Mouse (Mus musculus): ENCODE results near the gene Col8a2. TPM values are rescaled to one million over a fixed set of nuclear protein-coding genes. Genes with fewer than 3 reads are reported as not detected.

The Col8a2 gene
- polyA plus RNA-seq (2015; fragmentation: Nextera tagmentation; extraction: Ambion mirVana), result 5.8 and 6.8 TPM in 2 replicates

DNA sequence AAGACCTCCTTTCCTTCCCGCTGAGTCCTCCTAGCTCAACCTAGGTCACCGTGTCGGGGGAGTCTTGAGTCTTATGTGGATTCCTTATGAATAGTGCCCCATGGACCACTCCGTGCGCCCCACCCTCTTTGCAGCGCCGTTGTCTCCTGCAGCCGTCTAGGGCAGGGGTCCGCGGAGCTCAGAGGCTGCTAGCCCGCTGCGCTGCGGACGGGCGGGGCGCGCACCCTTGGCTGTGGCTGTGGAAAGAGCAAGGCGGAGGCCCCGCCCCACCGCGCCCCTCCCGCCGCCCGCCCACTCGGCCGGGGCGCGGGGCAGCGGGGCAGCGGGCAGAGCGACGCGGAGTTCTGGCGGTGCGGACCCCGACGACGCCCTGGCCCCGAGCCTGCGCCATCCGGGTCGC is at the start of gene Col8a2:
Col8a2 (plus strand) TSS at position 302 of the 400 bp plus-strand sequence.
- Histone ChIP-seq H3K36me3 (ENCODE audit: control insufficient read depth, insufficient read depth, low read length) (no peaks in the 10 kb centered on the region), H3K4me2 (ENCODE audit: low read length) (peak within 1 kb of the TSS; percentile 54), H3K27ac (ENCODE audit: low read depth, low read length) (no peak within 1 kb of the TSS; the same call in 1 of the 2 replicates), H3K4me3 (ENCODE audit: low read length) (peak within 1 kb of the TSS; percentile 38), H3K4me1 (ENCODE audit: control insufficient read depth, insufficient read depth, low read depth, low read length) (peaks cover 4% of the 10 kb centered on the region; the same call in 1 of the 2 replicates), H3K9me3 (ENCODE audit: control insufficient read depth, low read length) (peaks cover 4% of the 10 kb centered on the region; the same call in 1 of the 2 replicates), H3K27me3 (replicated peaks; ENCODE audit: control insufficient read depth, insufficient read depth, low read length) (peaks cover 28% of the 10 kb centered on the region), H3K9ac (ENCODE audit: low read depth, low read length) (peak within 1 kb of the TSS; percentile 48; the same call in 1 of the 2 replicates)
- ATAC-seq, result no peak
- 2% methylated on average over 37 of the region's 42 CpGs for WGBS

DNA sequence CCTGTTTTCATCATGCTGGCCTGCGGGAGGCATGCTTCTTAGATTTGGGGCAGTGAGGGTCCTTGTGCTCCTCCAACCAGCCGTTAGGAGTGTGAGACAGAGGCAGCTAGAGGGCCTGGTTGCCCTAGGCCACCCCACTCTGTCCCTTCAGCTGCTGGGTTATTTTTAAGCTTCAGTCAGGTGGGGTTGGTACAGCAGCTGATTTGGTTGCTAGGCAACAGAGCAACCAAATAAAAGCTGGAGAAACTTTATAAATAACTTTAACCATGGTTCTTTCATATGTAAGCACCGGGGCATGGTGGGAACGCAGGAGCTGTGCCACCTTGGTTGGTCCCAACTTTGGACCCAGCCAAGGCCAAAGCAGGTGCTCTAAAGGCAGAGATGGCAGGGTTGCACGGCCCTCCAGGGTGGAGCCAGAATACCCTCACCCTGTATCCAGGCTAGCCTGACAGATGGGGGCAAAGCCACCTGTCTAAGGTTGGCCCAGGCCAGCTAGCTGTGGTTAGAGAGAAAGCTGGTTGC is 48.8 kb upstream of the Col8a2 start:
- WGBS, result 56% methylated on average over 5 of the region's 5 CpGs
- Histone ChIP-seq H3K9me3 (ENCODE audit: control insufficient read depth, low read length) (no peaks in the 10 kb centered on the region), H3K9ac (ENCODE audit: low read depth, low read length) (no peak overlapping the region), H3K4me3 (ENCODE audit: low read length) (no peak overlapping the region), H3K4me1 (ENCODE audit: control insufficient read depth, insufficient read depth, low read depth, low read length) (no peaks in the 10 kb centered on the region), H3K4me2 (ENCODE audit: low read length) (no peak overlapping the region), H3K27me3 (replicated peaks; ENCODE audit: control insufficient read depth, insufficient read depth, low read length) (no peaks in the 10 kb centered on the region), H3K27ac (ENCODE audit: low read depth, low read length) (no peak overlapping the region), H3K36me3 (ENCODE audit: control insufficient read depth, insufficient read depth, low read length) (peaks cover 56% of the 10 kb centered on the region)
- 0 out of 2 replicates have a peak, but pooled peaks have one; percentile 27 for ATAC-seq

DNA sequence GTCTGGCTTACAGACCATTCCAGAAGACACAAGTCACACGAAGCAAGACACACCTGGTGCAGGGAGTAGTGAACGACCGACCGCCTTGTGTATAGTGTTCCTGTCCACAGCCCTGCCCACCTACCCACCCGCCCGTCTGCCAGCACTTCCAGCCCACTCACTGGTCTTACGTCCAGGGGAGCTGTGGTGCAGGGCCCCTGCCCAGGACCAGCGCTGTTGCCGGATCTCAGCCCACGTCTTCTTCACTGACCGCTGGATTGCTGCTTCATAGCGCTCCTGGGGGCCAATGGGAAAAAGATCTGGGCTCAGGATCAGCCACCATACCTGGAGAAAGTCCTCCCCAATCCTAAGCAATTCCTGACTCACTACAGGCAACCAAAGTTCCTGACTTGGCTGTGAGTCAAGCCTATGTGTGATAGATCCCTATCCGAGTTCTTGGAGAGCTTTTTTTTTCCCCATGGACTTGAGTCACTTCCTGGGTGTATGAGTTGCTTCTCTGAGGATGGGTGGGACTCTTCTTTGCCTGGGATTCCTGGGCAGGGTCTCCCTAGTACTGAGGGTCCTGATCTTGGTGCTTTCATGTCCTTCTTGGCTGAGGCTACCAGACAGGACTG is 46.6 kb upstream of the Col8a2 start:
- WGBS, result 87% methylated on average over 13 of the region's 13 CpGs
- no peak overlapping the region for H3K9ac ChIP-seq (ENCODE audit: low read depth, low read length)

DNA sequence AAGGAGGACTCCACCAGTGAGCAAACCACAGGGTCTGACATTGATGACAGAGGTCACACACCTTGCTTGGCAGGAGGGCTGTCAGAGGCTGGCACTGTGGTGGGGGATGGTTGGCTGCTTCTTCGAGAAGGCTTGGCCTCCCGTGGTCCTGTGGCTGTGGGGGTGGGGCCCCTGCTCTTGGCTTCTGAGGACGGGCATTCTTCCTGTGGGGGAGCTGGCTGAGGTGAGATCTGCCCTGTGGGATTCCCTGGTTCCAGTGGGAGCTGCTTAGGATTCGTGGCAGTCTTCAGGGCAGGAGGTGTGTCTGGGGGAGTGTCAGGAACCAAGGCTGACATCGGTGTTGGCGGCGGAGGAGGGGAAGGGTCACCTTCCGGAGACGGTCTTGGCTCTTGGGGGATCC is 44.6 kb upstream of the Col8a2 start:
- ATAC-seq, result no peak; the same call in 1 of the 2 replicates
- Histone ChIP-seq H3K9ac (ENCODE audit: low read depth, low read length) (no peak overlapping the region), H3K4me2 (ENCODE audit: low read length) (no peak overlapping the region), H3K4me3 (ENCODE audit: low read length) (no peak overlapping the region), H3K36me3 (ENCODE audit: control insufficient read depth, insufficient read depth, low read length) (peaks cover 23% of the 10 kb centered on the region), H3K27me3 (replicated peaks; ENCODE audit: control insufficient read depth, insufficient read depth, low read length) (no peaks in the 10 kb centered on the region), H3K4me1 (ENCODE audit: control insufficient read depth, insufficient read depth, low read depth, low read length) (no peaks in the 10 kb centered on the region), H3K9me3 (ENCODE audit: control insufficient read depth, low read length) (no peaks in the 10 kb centered on the region), H3K27ac (ENCODE audit: low read depth, low read length) (no peak overlapping the region)
- 60% methylated on average over 9 of the region's 9 CpGs for WGBS

More for the DNA sequence above, 46.6 kb upstream of the Col8a2 start:
- H3K27me3 ChIP-seq (replicated peaks; ENCODE audit: control insufficient read depth, insufficient read depth, low read length), result no peaks in the 10 kb centered on the region
- ATAC-seq, result no peak
- H3K4me3 ChIP-seq (ENCODE audit: low read length), result no peak overlapping the region
- peaks cover 35% of the 10 kb centered on the region for H3K36me3 ChIP-seq (ENCODE audit: control insufficient read depth, insufficient read depth, low read length)
- no peaks in the 10 kb centered on the region for H3K9me3 ChIP-seq (ENCODE audit: control insufficient read depth, low read length)
- H3K4me2 ChIP-seq (ENCODE audit: low read length), result no peak overlapping the region
- no peaks in the 10 kb centered on the region for H3K4me1 ChIP-seq (ENCODE audit: control insufficient read depth, insufficient read depth, low read depth, low read length)
- no peak overlapping the region for H3K27ac ChIP-seq (ENCODE audit: low read depth, low read length)

DNA sequence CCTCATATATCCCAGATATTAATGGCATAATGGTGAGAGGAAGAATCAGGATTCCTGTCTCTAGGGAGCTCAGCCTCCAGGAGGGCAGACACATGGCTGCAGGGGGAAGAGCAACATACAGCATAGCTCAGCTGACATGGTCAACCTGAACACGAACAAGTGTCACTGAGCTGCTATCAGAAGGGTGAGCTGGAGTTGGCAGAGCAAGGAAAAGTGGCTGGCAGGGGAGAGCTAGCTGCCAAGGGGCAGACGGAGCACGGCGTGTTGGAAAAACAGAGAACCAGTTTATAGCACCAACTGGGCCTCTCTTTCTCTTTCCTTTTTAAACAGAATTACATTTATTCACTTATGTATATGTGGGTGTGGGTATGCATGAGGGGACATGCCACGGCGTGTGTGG is 44.1 kb upstream of the Col8a2 start:
- Histone ChIP-seq H3K36me3 (ENCODE audit: control insufficient read depth, insufficient read depth, low read length) (peaks cover 20% of the 10 kb centered on the region), H3K27ac (ENCODE audit: low read depth, low read length) (no peak overlapping the region), H3K4me3 (ENCODE audit: low read length) (no peak overlapping the region), H3K9me3 (ENCODE audit: control insufficient read depth, low read length) (no peaks in the 10 kb centered on the region), H3K27me3 (replicated peaks; ENCODE audit: control insufficient read depth, insufficient read depth, low read length) (no peaks in the 10 kb centered on the region), H3K4me1 (ENCODE audit: control insufficient read depth, insufficient read depth, low read depth, low read length) (no peaks in the 10 kb centered on the region), H3K9ac (ENCODE audit: low read depth, low read length) (no peak overlapping the region), H3K4me2 (ENCODE audit: low read length) (no peak overlapping the region)
- ATAC-seq, result no peak
- 84% methylated on average over 6 of the region's 6 CpGs for WGBS

DNA sequence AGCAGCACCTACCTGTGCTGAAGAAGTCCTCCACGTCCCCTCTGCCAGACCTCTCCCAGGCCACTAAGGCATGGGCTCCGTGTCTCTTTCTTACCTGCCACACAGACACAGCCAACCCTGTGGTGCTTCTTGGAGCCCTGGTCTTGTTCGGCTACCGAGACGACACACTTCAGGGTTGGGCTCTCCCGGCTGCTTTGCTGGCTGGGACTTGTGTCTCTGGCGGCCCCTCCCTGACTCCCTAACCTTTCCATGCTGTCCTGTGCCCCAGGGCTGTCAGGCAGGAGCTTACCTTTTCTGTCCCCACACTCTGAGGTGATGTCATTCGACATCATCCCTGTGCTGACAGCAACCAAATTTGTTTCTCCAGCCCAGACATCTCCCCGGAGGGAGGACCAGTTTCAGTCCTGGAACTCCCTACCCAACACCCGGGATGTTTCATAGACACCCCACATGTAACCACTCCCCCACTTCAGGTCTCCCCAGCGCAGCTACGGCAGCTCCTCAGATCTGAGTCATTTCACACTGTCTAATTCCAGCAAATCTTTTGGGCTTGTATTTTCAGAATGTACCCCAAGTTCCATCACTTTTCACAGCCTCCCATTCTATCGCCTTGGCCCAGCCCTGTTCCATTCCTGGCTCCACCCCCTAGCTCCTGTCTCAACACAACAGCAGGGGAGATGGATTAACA is 40.2 kb upstream of the Col8a2 start:
- H3K9me3 ChIP-seq (ENCODE audit: control insufficient read depth, low read length), result no peaks in the 10 kb centered on the region
- no peak overlapping the region for H3K27ac ChIP-seq (ENCODE audit: low read depth, low read length)
- H3K4me3 ChIP-seq (ENCODE audit: low read length), result no peak overlapping the region
- ATAC-seq, result no peak
- H3K36me3 ChIP-seq (ENCODE audit: control insufficient read depth, insufficient read depth, low read length), result peaks cover 7% of the 10 kb centered on the region
- 87% methylated on average over 13 of the region's 13 CpGs for WGBS
- H3K27me3 ChIP-seq (replicated peaks; ENCODE audit: control insufficient read depth, insufficient read depth, low read length), result no peaks in the 10 kb centered on the region
- H3K4me2 ChIP-seq (ENCODE audit: low read length), result no peak overlapping the region
- H3K4me1 ChIP-seq (ENCODE audit: control insufficient read depth, insufficient read depth, low read depth, low read length), result peaks cover 16% of the 10 kb centered on the region
- no peak overlapping the region for H3K9ac ChIP-seq (ENCODE audit: low read depth, low read length)

DNA sequence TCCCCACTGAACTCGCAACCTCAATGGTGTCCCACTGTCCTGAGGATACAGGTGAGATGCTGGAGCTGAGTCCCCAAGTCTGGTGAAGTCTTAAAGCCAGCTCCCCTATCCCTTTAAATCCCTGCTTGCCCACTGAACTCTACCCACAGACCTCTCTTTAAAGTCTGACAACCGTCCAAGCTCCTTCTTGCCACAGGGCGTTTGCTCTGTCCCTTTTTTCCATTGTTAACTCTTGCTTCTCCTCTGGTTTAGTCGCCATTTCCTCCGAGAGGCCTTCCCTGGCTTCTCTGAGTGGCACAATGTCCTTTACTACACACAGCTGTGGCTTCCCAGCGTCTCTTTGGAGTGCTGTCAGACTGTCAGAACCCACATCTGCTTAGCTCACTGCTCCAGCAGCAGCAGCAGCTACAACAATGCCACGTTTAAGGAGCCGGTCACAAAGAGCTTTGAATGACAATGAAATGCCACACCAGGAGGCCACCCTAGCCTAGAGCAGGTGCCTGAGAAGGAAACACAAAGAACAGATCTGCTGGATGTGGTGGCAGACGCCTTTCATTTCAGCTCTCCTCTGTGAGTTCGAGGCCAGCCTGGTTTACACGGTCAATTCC is 38.2 kb upstream of the Col8a2 start:
- no peak overlapping the region for H3K4me3 ChIP-seq (ENCODE audit: low read length)
- H3K36me3 ChIP-seq (ENCODE audit: control insufficient read depth, insufficient read depth, low read length), result no peaks in the 10 kb centered on the region
- H3K9me3 ChIP-seq (ENCODE audit: control insufficient read depth, low read length), result no peaks in the 10 kb centered on the region
- H3K9ac ChIP-seq (ENCODE audit: low read depth, low read length), result peak overlapping the region; percentile 47
- 9% methylated on average over 11 of the region's 11 CpGs for WGBS
- peak overlapping the region; percentile 47; the same call in 1 of the 2 replicates for H3K27ac ChIP-seq (ENCODE audit: low read depth, low read length)
- ATAC-seq, result no peak
- H3K27me3 ChIP-seq (replicated peaks; ENCODE audit: control insufficient read depth, insufficient read depth, low read length), result no peaks in the 10 kb centered on the region
- peak overlapping the region; percentile 27; the same call in 1 of the 2 replicates for H3K4me2 ChIP-seq (ENCODE audit: low read length)
- H3K4me1 ChIP-seq (ENCODE audit: control insufficient read depth, insufficient read depth, low read depth, low read length), result peaks cover 34% of the 10 kb centered on the region

DNA sequence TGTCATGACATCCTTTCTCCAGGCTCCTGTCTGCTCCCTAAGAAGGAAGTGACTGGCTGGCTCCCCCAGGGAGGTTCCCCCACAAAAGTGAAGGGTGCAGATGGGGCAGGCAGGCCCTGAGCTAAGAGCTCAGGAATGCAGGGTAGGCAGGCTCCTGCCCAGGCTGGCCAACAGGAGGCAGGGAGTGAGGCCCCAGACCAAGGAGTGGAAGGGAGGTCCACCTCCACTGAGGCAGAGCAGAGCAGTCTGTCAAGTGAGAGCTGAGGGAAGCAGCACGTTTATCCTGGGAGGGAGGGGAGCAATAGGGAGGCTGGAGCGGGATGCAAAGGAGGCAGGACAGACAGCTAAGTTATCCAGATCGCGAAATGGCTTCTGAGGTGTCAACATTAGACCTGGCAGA is 35.9 kb upstream of the Col8a2 start:
- peak overlapping the region; percentile 22; the same call in 1 of the 2 replicates for H3K9ac ChIP-seq (ENCODE audit: low read depth, low read length)
- peaks cover 48% of the 10 kb centered on the region for H3K4me1 ChIP-seq (ENCODE audit: control insufficient read depth, insufficient read depth, low read depth, low read length)
- WGBS, result 49% methylated on average over 4 of the region's 4 CpGs
- H3K27ac ChIP-seq (ENCODE audit: low read depth, low read length), result no peak overlapping the region
- no peaks in the 10 kb centered on the region for H3K27me3 ChIP-seq (replicated peaks; ENCODE audit: control insufficient read depth, insufficient read depth, low read length)
- ATAC-seq, result no peak
- H3K4me3 ChIP-seq (ENCODE audit: low read length), result no peak overlapping the region
- no peaks in the 10 kb centered on the region for H3K9me3 ChIP-seq (ENCODE audit: control insufficient read depth, low read length)
- H3K36me3 ChIP-seq (ENCODE audit: control insufficient read depth, insufficient read depth, low read length), result no peaks in the 10 kb centered on the region
- no peak overlapping the region for H3K4me2 ChIP-seq (ENCODE audit: low read length)

Measured in hindbrain, embryonic 16.5 days (tissue).